In the genomic region with DNA sequence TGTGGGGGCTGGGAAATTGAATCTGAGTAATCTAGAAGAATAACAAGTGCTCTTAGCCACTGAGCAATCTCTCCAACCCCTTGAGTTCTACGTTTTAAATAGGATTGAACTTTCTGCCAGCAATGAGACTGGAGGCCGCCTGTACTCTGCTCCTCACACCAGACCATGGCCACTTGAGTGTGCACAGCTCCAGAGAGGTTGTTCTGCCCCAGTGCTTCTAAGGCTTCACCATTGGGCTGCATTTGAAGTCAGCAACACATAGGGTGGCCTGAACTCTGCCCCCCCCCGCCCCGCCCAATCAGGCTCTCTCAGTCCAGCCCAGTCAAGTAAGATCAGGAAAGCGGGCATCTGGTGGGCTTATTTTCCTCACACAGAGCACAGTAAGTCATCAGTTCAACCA, we compare ENCODE assay signal across 21 mouse cellular contexts. TPM values are rescaled to one million over a fixed set of nuclear protein-coding genes. Genes with fewer than 3 reads are reported as not detected.
DNase-seq lines count a peak whose midpoint lies in the region; ATAC-seq and TF ChIP-seq lines count a peak whose summit lies in the region.
"Had no signal": no experiment of that assay in that cellular context is flagged by ENCODE, and none has a peak within 500 bp of the region (broad histone marks: within the 10 kb centered on the region; RNA-seq: fewer than 3 reads in every experiment).

No protein-coding gene starts in this region.

- no peaks in the 10 kb centered on the region for H3K27me3 ChIP-seq in kidney, embryonic 14.5 days (ENCODE audit: control insufficient read depth, insufficient read depth, low read length)
- H3K27me3 ChIP-seq in kidney, postnatal 0 days (ENCODE audit: insufficient read depth, low read length): no peaks in the 10 kb centered on the region
- H3K27me3 ChIP-seq: embryonic facial prominence, embryonic 13.5 days had no signal

- no peak overlapping the region for H3K9ac ChIP-seq in kidney, embryonic 14.5 days (ENCODE audit: low read depth, low read length)
- no peak overlapping the region for H3K9ac ChIP-seq in kidney, postnatal 0 days (ENCODE audit: low read depth, low read length)
- H3K9ac ChIP-seq: embryonic facial prominence, embryonic 13.5 days had no signal

- H3K27ac ChIP-seq in kidney, embryonic 14.5 days (ENCODE audit: low read depth, low read length): no peak overlapping the region
- H3K27ac ChIP-seq in kidney, postnatal 0 days: no peak overlapping the region
- H3K27ac ChIP-seq: embryonic facial prominence, embryonic 13.5 days; gastrocnemius, adult 2 months; heart, embryonic 10.5 days had no signal

- H3K9me3 ChIP-seq in kidney, embryonic 14.5 days (ENCODE audit: control insufficient read depth, low read length): no peaks in the 10 kb centered on the region
- H3K9me3 ChIP-seq in kidney, postnatal 0 days (replicated peaks; ENCODE audit: low read length): no peaks in the 10 kb centered on the region
- H3K9me3 ChIP-seq: embryonic facial prominence, embryonic 13.5 days; heart, embryonic 10.5 days had no signal

- DNase-seq in kidney, adult 18-20 months: peak; percentile 18
- DNase-seq in kidney, adult 9 months: peak; percentile 46
- no peak for DNase-seq in kidney, postnatal 0 days (ENCODE audit: low spot score)
- peak; percentile 36 to 65 for DNase-seq in kidney, postnatal 36 days
- no peak for DNase-seq in left cerebral cortex, adult 18-20 months (ENCODE audit: low spot score in 2 of 2)
- DNase-seq in left cerebral cortex, postnatal 10 days (ENCODE audit: extremely low spot score in 1 of 2, low spot score in 2 of 2): no peak
- DNase-seq: adrenal gland, adult 2 months; adrenal gland, postnatal 25 days; cerebellum, adult 18-20 months; cerebellum, adult 9-11 months; cerebellum, postnatal 36 days; gastrocnemius, adult 2 months; gastrocnemius, postnatal 36 days; heart, adult 11 months; heart, postnatal 10 days; heart, postnatal 4 days had no signal

- ATAC-seq in kidney, embryonic 14.5 days (ENCODE audit: low FRiP score, low TSS enrichment): no peak; the same call in 1 of the 2 replicates
- 0 out of 2 replicates have a peak, but pooled peaks have one; percentile 11 for ATAC-seq in kidney, postnatal 0 days (replicated peaks; ENCODE audit: low FRiP score, low read depth)
- ATAC-seq: forebrain, embryonic 14.5 days; hindbrain, embryonic 16.5 days had no signal

- intact Hi-C loops in left cerebral cortex, postnatal 10 days (cut with DNase I): no loop called here

- H3K4me3 ChIP-seq in kidney, embryonic 14.5 days (ENCODE audit: low read length): no peak overlapping the region
- no peak overlapping the region for H3K4me3 ChIP-seq in kidney, postnatal 0 days (replicated peaks; ENCODE audit: low read depth, low read length)
- H3K4me3 ChIP-seq: embryonic facial prominence, embryonic 13.5 days; gastrocnemius, adult 2 months; heart, embryonic 10.5 days had no signal

- H3K36me3 ChIP-seq in kidney, embryonic 14.5 days (ENCODE audit: control insufficient read depth, insufficient read depth, low read length): no peaks in the 10 kb centered on the region
- H3K36me3 ChIP-seq in kidney, postnatal 0 days (ENCODE audit: insufficient read depth, low read length): no peaks in the 10 kb centered on the region
- H3K36me3 ChIP-seq: embryonic facial prominence, embryonic 13.5 days; heart, embryonic 10.5 days had no signal

- WGBS in kidney, embryonic 14.5 days: 75% methylated on average over 5 of the region's 5 CpGs
- 62% methylated on average over 5 of the region's 5 CpGs for WGBS in kidney, postnatal 0 days

- TF ChIP-seq CTCF in kidney, postnatal 0 days (IDR thresholded peaks at IDR 0.05; ENCODE audit: low read depth): no peak

- H3K4me2 ChIP-seq in kidney, embryonic 14.5 days (replicated peaks; ENCODE audit: low read depth, low read length): no peak overlapping the region
- no peak overlapping the region for H3K4me2 ChIP-seq in kidney, postnatal 0 days (ENCODE audit: low read length)
- H3K4me2 ChIP-seq: embryonic facial prominence, embryonic 13.5 days had no signal

- peaks cover 11% of the 10 kb centered on the region; the same call in 1 of the 2 replicates for H3K4me1 ChIP-seq in kidney, embryonic 14.5 days (ENCODE audit: control insufficient read depth, insufficient read depth, low read length)
- H3K4me1 ChIP-seq in kidney, postnatal 0 days (replicated peaks; ENCODE audit: insufficient read depth, low read length): peaks cover 16% of the 10 kb centered on the region; the same call in 1 of the 2 replicates

RNA-seq across cellular contexts. Expression of a gene that starts 13.1 kb away (rescaled TPM):
- polyA plus RNA-seq in kidney, embryonic 14.5 days (2014; fragmentation: Nextera tagmentation; extraction: Ambion mirVana): 3.0 and 3.6 TPM in 2 replicates
- polyA plus RNA-seq in kidney, postnatal 0 days (2015; fragmentation: Nextera tagmentation; extraction: Ambion mirVana): 7.4 and 7.9 TPM in 2 replicates
- 10 to 100 TPM in 1 of 2 experiments, 1 to 10 TPM in 1; 7.7 to 13.2 TPM for total RNA-seq in left cerebral cortex, adult 18-20 months (2021)
- 1 to 10 TPM; 2.4 to 4.6 TPM for total RNA-seq in left cerebral cortex, postnatal 10 days (2021)

RNA-seq across cellular contexts. Expression of a gene that starts 29.8 kb away (rescaled TPM):
- polyA plus RNA-seq in kidney, embryonic 14.5 days (2014; fragmentation: Nextera tagmentation; extraction: Ambion mirVana): 41.3 and 43.7 TPM in 2 replicates
- 38.9 and 40.2 TPM in 2 replicates for polyA plus RNA-seq in kidney, postnatal 0 days (2015; fragmentation: Nextera tagmentation; extraction: Ambion mirVana)
- total RNA-seq in left cerebral cortex, adult 18-20 months (2021): 10 to 100 TPM; 41.8 to 46.7 TPM
- 10 to 100 TPM; 29.3 to 29.9 TPM for total RNA-seq in left cerebral cortex, postnatal 10 days (2021)

Comparison
In these comparisons a context has a peak if more than half of its experiments do, and no peak if none do; other contexts are left out.
1. DNase-seq: peak in kidney, adult 18-20 months (single experiment), kidney, adult 9 months (single experiment) and kidney, postnatal 36 days (2 of 2); none in kidney, postnatal 0 days (single experiment), left cerebral cortex, adult 18-20 months (0 of 2) and left cerebral cortex, postnatal 10 days (0 of 2).